Mouse (Mus musculus): Measurements from ENCODE around the gene Glmp.
A peak's percentile ranks its signal among the peaks of the same experiment; 100 is the strongest.
"Not testable (repeated sequence)": the region's sequence is repeated elsewhere in the genome, so short reads cannot be mapped to it uniquely, and the experiment has no call there.

Gene Glmp

GRCm38 (mm10) chr3:88336058-88337013, 11.5 kb downstream of the Glmp start, which contains the start of the genes Tmem79 and Smg5:
TSS of gene Tmem79 (minus strand) at chr3:88336148.
TSS of gene Smg5 (plus strand) at chr3:88336260.
- peak; percentile 98 for DNase-seq (ENCODE audit: low read depth)

- DNase-seq (ENCODE audit: low read depth) = peak; percentile 54
These were observed 12.7 kb downstream of the Glmp start for GRCm38 (mm10) chr3:88337367-88338020.

GRCm38 (mm10) chr3:88338316-88338715, 13.5 kb downstream of the Glmp start:
- no peak for DNase-seq (ENCODE audit: low read depth)

GRCm38 (mm10) chr3:88339006-88339405, 14.2 kb downstream of the Glmp start:
- no peak for DNase-seq (ENCODE audit: low read depth)

- DNase-seq (ENCODE audit: low read depth) = no peak
These were observed 25.9 kb downstream of the Glmp start for GRCm38 (mm10) chr3:88350732-88351131.

GRCm38 (mm10) chr3:88352907-88353306, 28.1 kb downstream of the Glmp start:
- no peak for DNase-seq (ENCODE audit: low read depth)

GRCm38 (mm10) chr3:88354396-88355165, 29.8 kb downstream of the Glmp start:
- DNase-seq (ENCODE audit: low read depth) = peak; percentile 42

- no peak for DNase-seq (ENCODE audit: low read depth)
These were observed 34.8 kb downstream of the Glmp start for GRCm38 (mm10) chr3:88359584-88359983.

GRCm38 (mm10) chr3:88359989-88360388, 35.2 kb downstream of the Glmp start:
- DNase-seq (ENCODE audit: low read depth) = no peak

GRCm38 (mm10) chr3:88361096-88361495, 36.3 kb downstream of the Glmp start:
- DNase-seq (ENCODE audit: low read depth) = no peak

- no peak for DNase-seq (ENCODE audit: low read depth)
These were observed 36.9 kb downstream of the Glmp start for GRCm38 (mm10) chr3:88361612-88362313.

- DNase-seq (ENCODE audit: low read depth) = no peak
These were observed 38.9 kb downstream of the Glmp start for GRCm38 (mm10) chr3:88363700-88364099.

GRCm38 (mm10) chr3:88364337-88364736, 39.5 kb downstream of the Glmp start, which contains the start of gene Paqr6:
TSS of gene Paqr6 (plus strand) at chr3:88364584.
- no peak for DNase-seq (ENCODE audit: low read depth)

- no peak for DNase-seq (ENCODE audit: low read depth)
These were observed 41.0 kb downstream of the Glmp start for GRCm38 (mm10) chr3:88365705-88366361.

- not testable (repeated sequence) for DNase-seq (ENCODE audit: low read depth)
These were observed 42.1 kb downstream of the Glmp start for GRCm38 (mm10) chr3:88366830-88367428.

- DNase-seq (ENCODE audit: low read depth) = not testable (repeated sequence)
These were observed 42.7 kb downstream of the Glmp start for GRCm38 (mm10) chr3:88367517-88367916.

GRCm38 (mm10) chr3:88368511-88368910, 43.7 kb downstream of the Glmp start:
- not testable (repeated sequence) for DNase-seq (ENCODE audit: low read depth)

- not testable (repeated sequence) for DNase-seq (ENCODE audit: low read depth)
These were observed 47.8 kb downstream of the Glmp start, which contains the start of gene Bglap3 for GRCm38 (mm10) chr3:88372643-88373042. TSS of gene Bglap3 (minus strand) at chr3:88372743.

GRCm38 (mm10) chr3:88375750-88376626, 51.2 kb downstream of the Glmp start:
- DNase-seq (ENCODE audit: low read depth) = peak; percentile 45
